Mouse (Mus musculus) neural tube, embryonic 14.5 days (tissue): ENCODE results near the gene Zic5. TPM values are rescaled to one million over a fixed set of nuclear protein-coding genes. Genes with fewer than 3 reads are reported as not detected.
A peak's percentile ranks its signal among the peaks of the same experiment; 100 is the strongest.

ENCODE experiments used
- ATAC-seq: fragments of 200-750 bp; cut with Nextera tagmentation; 2 replicates; pipeline ENCODE4 v1.8.0; 2017; ENCODE audit warnings: low read depth, mild to moderate bottlenecking, moderate TSS enrichment, moderate library complexity
- H3K27ac ChIP-seq: fragments of 300-500 bp; sonication (generic); 2 replicates; pipeline ENCODE4 v1.5.1; 2014; ENCODE audit warnings: low read depth, mild to moderate bottlenecking, control low read depth, low read length, moderate library complexity, mixed read lengths
- H3K27me3 ChIP-seq: fragments of 300-500 bp; sonication (generic); 2 replicates; pipeline ENCODE4 v1.6.1; 2014; ENCODE audit warnings: low read length; ENCODE audit not compliant: control insufficient read depth, insufficient read depth
- H3K36me3 ChIP-seq: fragments of 300-500 bp; sonication (generic); 2 replicates; pipeline ENCODE4 v1.6.1; 2014; ENCODE audit warnings: low read length, mixed read lengths; ENCODE audit not compliant: control insufficient read depth, insufficient read depth
- H3K4me1 ChIP-seq: fragments of 300-500 bp; sonication (generic); 2 replicates; pipeline ENCODE4 v1.6.1; 2014; ENCODE audit warnings: low read length; ENCODE audit not compliant: control insufficient read depth, insufficient read depth
- H3K4me2 ChIP-seq: fragments of 300-500 bp; sonication (generic); 2 replicates; pipeline ENCODE4 v1.6.1; 2014; ENCODE audit warnings: mild to moderate bottlenecking, low read depth, low read length, control low read depth
- H3K4me3 ChIP-seq: fragments of 300-500 bp; sonication (generic); 2 replicates; pipeline ENCODE4 v1.5.1; 2014; ENCODE audit warnings: low read depth, low read length, control low read depth, mixed read lengths
- H3K9ac ChIP-seq: fragments of 300-500 bp; sonication (generic); replicated peaks from 2 replicates; pipeline ENCODE4 v1.6.1; 2014; ENCODE audit warnings: low read depth, mild to moderate bottlenecking, control low read depth, low read length, mixed read lengths
- H3K9me3 ChIP-seq: fragments of 300-500 bp; sonication (generic); 2 replicates; pipeline ENCODE4 v1.6.1; 2016; ENCODE audit warnings: low read length; ENCODE audit not compliant: control insufficient read depth
- WGBS: fragments of 180-500 bp; shearing (Covaris S2); extraction: QIAGEN DNeasy Blood & Tissue Kit; methylation state at CpG from one replicate; pipeline ENCODE4 v1.1.7; 2014; 5-methylcytosine and 5-hydroxymethylcytosine counted together
- polyA plus RNA-seq: library from polyadenylated mRNA; unstranded; fragments of >200 nt; fragmentation: Nextera tagmentation; extraction: Ambion mirVana; gene quantifications from 2 replicates; pipeline ENCODE4 v1.2.1, GENCODE M21; 2014

Gene Zic5
- polyA plus RNA-seq, 1 experiment from 2014 or later, result 7.9 TPM

DNA sequence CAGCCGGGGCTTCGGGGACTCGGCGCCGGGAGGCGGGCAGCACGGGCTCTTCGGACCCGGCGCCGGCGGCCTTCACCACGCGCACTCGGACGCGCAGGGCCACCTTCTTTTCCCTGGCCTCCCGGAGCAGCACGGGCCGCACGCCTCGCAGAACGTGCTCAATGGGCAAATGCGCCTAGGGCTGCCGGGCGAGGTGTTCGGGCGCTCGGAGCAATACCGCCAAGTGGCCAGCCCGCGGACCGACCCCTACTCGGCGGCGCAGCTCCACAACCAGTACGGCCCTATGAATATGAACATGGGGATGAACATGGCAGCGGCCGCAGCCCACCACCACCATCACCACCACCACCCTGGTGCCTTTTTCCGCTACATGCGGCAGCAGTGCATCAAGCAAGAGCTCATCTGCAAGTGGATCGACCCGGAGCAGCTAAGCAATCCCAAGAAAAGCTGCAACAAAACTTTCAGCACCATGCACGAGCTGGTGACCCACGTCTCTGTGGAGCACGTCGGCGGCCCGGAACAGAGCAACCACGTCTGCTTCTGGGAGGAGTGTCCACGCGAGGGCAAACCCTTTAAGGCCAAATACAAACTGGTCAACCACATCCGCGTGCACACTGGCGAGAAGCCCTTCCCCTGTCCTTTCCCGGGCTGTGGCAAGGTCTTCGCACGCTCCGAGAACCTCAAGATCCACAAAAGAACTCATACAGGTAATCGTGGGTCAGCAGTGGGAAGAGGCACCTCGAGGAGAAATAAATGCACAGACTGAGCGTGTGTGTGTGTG, 10.8 kb upstream of the Zic5 start:
- Histone ChIP-seq H3K27ac (peak overlapping the region; percentile 87), H3K9ac (peak overlapping the region; percentile 70), H3K9me3 (no peaks in the 10 kb centered on the region), H3K4me1 (peaks cover 8% of the 10 kb centered on the region), H3K27me3 (peaks cover 13% of the 10 kb centered on the region), H3K4me3 (peak overlapping the region; percentile 46), H3K36me3 (no peaks in the 10 kb centered on the region), H3K4me2 (peak overlapping the region; percentile 49)
- ATAC-seq, result no peak
- WGBS, result under 1% methylated on average over 62 of the region's 62 CpGs

DNA sequence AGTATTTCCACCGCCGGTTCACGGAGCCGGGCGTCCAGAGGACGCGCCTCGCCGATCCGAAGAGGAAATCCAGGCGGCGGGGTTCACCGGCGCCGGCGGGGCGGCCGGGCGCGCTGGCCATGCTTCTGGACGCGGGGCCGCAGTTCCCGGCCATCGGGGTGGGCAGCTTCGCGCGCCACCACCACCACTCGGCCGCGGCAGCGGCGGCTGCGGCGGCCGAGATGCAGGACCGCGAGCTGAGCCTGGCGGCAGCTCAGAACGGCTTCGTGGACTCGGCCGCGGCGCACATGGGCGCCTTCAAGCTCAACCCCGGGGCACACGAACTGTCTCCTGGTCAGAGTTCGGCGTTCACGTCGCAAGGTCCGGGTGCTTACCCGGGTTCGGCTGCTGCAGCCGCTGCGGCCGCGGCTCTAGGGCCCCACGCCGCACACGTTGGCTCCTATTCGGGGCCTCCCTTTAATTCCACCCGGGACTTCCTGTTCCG, 10.1 kb upstream of the Zic5 start:
- H3K27me3 ChIP-seq, result peaks cover 11% of the 10 kb centered on the region
- peak; percentile 13; the same call in 1 of the 2 replicates for ATAC-seq
- under 1% methylated on average over 65 of the region's 65 CpGs for WGBS
- H3K9ac ChIP-seq, result peak overlapping the region; percentile 70
- H3K36me3 ChIP-seq, result no peaks in the 10 kb centered on the region
- H3K9me3 ChIP-seq, result no peaks in the 10 kb centered on the region
- H3K4me2 ChIP-seq, result peak overlapping the region; percentile 49
- peaks cover 8% of the 10 kb centered on the region for H3K4me1 ChIP-seq
- H3K27ac ChIP-seq, result peak overlapping the region; percentile 87
- H3K4me3 ChIP-seq, result peak overlapping the region; percentile 46

- WGBS, result under 1% methylated on average over 42 of the region's 73 CpGs
- Histone ChIP-seq H3K27me3 (peaks cover 12% of the 10 kb centered on the region), H3K4me1 (peaks cover 8% of the 10 kb centered on the region), H3K4me2 (peak within 1 kb of the TSS; percentile 49), H3K4me3 (peak within 1 kb of the TSS; percentile 46), H3K36me3 (no peaks in the 10 kb centered on the region), H3K9ac (peak within 1 kb of the TSS; percentile 70), H3K27ac (peak within 1 kb of the TSS; percentile 87), H3K9me3 (no peaks in the 10 kb centered on the region)
- peak; percentile 82 for ATAC-seq
Observed at GRCm38 (mm10) chr14:122474891-122475556, 9.5 kb upstream of the Zic5 start, which contains the start of gene Zic2. Zic2 (plus strand) TSS chr14:122475435.

DNA sequence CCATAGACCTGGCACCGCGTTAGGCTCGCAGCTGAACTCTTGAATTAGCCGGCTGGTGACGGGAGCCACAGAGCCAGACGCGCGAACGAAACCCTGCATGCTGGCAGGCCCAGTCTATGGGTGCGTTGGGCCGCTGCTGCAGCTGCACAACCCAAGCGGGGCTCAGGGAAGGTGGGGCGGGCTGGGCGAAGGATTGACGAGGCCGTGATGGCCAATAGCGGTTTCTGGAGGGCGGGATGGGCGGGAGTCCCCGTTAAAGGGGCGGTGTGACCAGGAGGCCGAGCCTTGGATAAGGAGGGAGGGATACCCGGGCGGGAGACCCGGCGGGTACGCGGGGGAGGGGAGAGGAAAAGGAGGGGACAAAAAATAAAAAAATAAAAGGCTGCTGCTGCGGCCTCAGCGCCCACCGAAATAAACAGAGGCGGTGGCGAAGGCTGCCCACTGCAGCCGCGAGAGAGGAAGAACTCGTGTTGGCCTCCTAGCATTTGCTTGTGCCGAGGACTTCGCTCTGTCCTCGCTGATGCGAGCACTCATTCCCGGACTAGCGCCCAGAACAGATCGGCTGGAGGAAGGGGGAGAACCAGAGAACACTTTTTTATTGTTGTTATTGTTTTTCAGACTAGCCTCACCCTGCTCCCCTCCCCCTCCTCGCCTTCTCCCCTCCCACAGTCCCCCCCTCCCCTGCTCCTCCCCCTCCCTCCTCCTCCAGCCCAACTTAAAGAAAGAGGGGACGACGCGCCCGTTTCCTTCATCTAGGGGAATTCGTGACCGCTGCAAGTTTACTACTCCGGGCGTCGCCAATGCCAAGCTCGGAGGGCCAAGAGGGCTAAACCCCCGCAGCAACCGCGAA, 8.8 kb upstream of the Zic5 start:
- Histone ChIP-seq H3K4me1 (peaks cover 8% of the 10 kb centered on the region), H3K36me3 (no peaks in the 10 kb centered on the region), H3K9ac (peak overlapping the region; percentile 70), H3K4me2 (peak overlapping the region; percentile 49), H3K27me3 (peaks cover 20% of the 10 kb centered on the region), H3K4me3 (peak overlapping the region; percentile 46), H3K27ac (peak overlapping the region; percentile 87), H3K9me3 (no peaks in the 10 kb centered on the region)
- peak; percentile 80 for ATAC-seq
- WGBS, result under 1% methylated on average over 53 of the region's 57 CpGs

GRCm38 (mm10) chr14:122473211-122473751, 7.8 kb upstream of the Zic5 start:
- Histone ChIP-seq H3K4me2 (peak overlapping the region; percentile 49; the same call in 1 of the 2 replicates), H3K4me3 (no peak overlapping the region; the same call in 1 of the 2 replicates), H3K27me3 (peaks cover 23% of the 10 kb centered on the region), H3K9ac (no peak overlapping the region), H3K36me3 (no peaks in the 10 kb centered on the region), H3K27ac (peak overlapping the region; percentile 67), H3K9me3 (no peaks in the 10 kb centered on the region), H3K4me1 (peaks cover 8% of the 10 kb centered on the region)
- ATAC-seq, result no peak
- WGBS, result 6% methylated on average over 17 of the region's 17 CpGs

DNA sequence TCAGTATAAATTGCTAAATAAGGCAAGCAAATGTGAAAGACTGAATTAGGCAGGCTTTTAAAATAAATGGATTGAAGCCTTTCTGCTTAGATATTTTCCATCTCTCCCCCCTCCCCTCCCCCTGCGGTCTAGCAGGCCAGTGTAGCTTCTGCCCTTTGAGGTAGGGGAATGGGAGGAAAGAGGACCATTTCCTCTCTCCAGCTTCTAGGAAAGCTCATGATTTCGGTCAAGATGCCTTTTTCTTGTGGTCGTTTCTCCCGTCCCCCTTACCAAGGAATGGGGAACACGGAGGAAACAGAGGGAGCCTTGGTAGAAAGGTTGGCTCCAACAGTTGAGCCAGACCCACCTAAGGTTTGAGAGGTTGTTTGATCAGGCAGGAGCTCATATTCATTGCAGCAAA, 7.2 kb upstream of the Zic5 start:
- Histone ChIP-seq H3K27me3 (peaks cover 28% of the 10 kb centered on the region), H3K36me3 (no peaks in the 10 kb centered on the region), H3K27ac (peak overlapping the region; percentile 25; the same call in 1 of the 2 replicates), H3K9me3 (no peaks in the 10 kb centered on the region), H3K4me2 (peak overlapping the region; percentile 49; the same call in 1 of the 2 replicates), H3K4me3 (0 out of 2 replicates have a peak overlapping the region, but pooled peaks have one; percentile 5), H3K4me1 (peaks cover 8% of the 10 kb centered on the region), H3K9ac (no peak overlapping the region)
- 13% methylated on average over 5 of the region's 5 CpGs for WGBS
- no peak for ATAC-seq

- H3K9ac ChIP-seq, result no peak overlapping the region
- H3K4me2 ChIP-seq, result no peak overlapping the region
- peaks cover 8% of the 10 kb centered on the region for H3K4me1 ChIP-seq
- no peak overlapping the region for H3K4me3 ChIP-seq
- H3K27me3 ChIP-seq, result peaks cover 28% of the 10 kb centered on the region
- H3K27ac ChIP-seq, result peak overlapping the region; percentile 25; the same call in 1 of the 2 replicates
- H3K9me3 ChIP-seq, result no peaks in the 10 kb centered on the region
- ATAC-seq, result no peak
- WGBS, result 1% methylated on average over 13 of the region's 13 CpGs
- H3K36me3 ChIP-seq, result no peaks in the 10 kb centered on the region
Observed at GRCm38 (mm10) chr14:122472161-122472560, 6.7 kb upstream of the Zic5 start.

- H3K4me2 ChIP-seq, result no peak overlapping the region
- no peaks in the 10 kb centered on the region for H3K9me3 ChIP-seq
- H3K9ac ChIP-seq, result no peak overlapping the region
- 10% methylated on average over 31 of the region's 31 CpGs for WGBS
- no peak for ATAC-seq
- H3K27ac ChIP-seq, result no peak overlapping the region
- peaks cover 28% of the 10 kb centered on the region for H3K27me3 ChIP-seq
- peaks cover 8% of the 10 kb centered on the region for H3K4me1 ChIP-seq
- H3K36me3 ChIP-seq, result no peaks in the 10 kb centered on the region
- no peak overlapping the region for H3K4me3 ChIP-seq
Observed at GRCm38 (mm10) chr14:122471449-122472085, 6.1 kb upstream of the Zic5 start.
